Mouse (Mus musculus) heart, adult 2 months (tissue): Measurements from ENCODE around the gene Ip6k2.

Source experiments
- EP300 ChIP-seq: fragments of 200-500 bp; IDR thresholded peaks from 2 replicates; pipeline ENCODE4 v1.6.1; 2011; ENCODE audit warnings: low read depth, low read length, control low read depth; ENCODE audit not compliant: insufficient read depth
- POLR2A ChIP-seq: fragments of 200-500 bp; IDR thresholded peaks from 2 replicates; pipeline ENCODE4 v1.6.1; 2011; ENCODE audit warnings: mild to moderate bottlenecking, low read depth, low read length, control low read depth; ENCODE audit not compliant: insufficient read depth

- TF ChIP-seq EP300 (no peak), POLR2A (no peak)
These were observed 31.3 kb upstream of the Ip6k2 start for GRCm38 (mm10) chr9:108752142-108752920.
